Comparison of ENCODE assay signal across 14 mouse cellular contexts in genomic region chr16:77093526-77093925, GRCm38 (mm10).
DNase-seq lines count a peak whose midpoint lies in the region; ATAC-seq and TF ChIP-seq lines count a peak whose summit lies in the region.
"Had no signal": no experiment of that assay in that cellular context is flagged by ENCODE, and none has a peak within 500 bp of the region (broad histone marks: within the 10 kb centered on the region; RNA-seq: fewer than 3 reads in every experiment).

No protein-coding gene starts in this region.

- H3K4me1 ChIP-seq in heart, adult 2 months (ENCODE audit: control insufficient read depth, insufficient read depth, low read length): no peaks in the 10 kb centered on the region
- H3K4me1 ChIP-seq in heart, embryonic 10.5 days: no peaks in the 10 kb centered on the region
- H3K4me1 ChIP-seq in MEL (ENCODE audit: control insufficient read depth in 1 of 2, insufficient read depth in 2 of 2, low read length in 2 of 2): no peaks in the 10 kb centered on the region; a peak in 1 of 4 replicates
- H3K4me1 ChIP-seq in lung, embryonic 14.5 days (ENCODE audit: insufficient read depth): no peaks in the 10 kb centered on the region
- H3K4me1 ChIP-seq: heart, embryonic 13.5 days had no signal

- H3K4me2 ChIP-seq in lung, embryonic 14.5 days: no peak overlapping the region
- H3K4me2 ChIP-seq: heart, embryonic 13.5 days had no signal

- H3K79me2 ChIP-seq in heart, adult 2 months (replicated peaks; ENCODE audit: control insufficient read depth, insufficient read depth, low read length): no peaks in the 10 kb centered on the region
- H3K79me2 ChIP-seq in MEL (ENCODE audit: control insufficient read depth, insufficient read depth, low read length, poor library complexity): no peaks in the 10 kb centered on the region

- H3K9ac ChIP-seq in heart, adult 2 months (ENCODE audit: low read depth, low read length): no peak overlapping the region
- no peak overlapping the region for H3K9ac ChIP-seq in MEL (ENCODE audit: control insufficient read depth, low read depth, low read length, poor library complexity, severe bottlenecking)
- no peak overlapping the region for H3K9ac ChIP-seq in lung, embryonic 14.5 days
- H3K9ac ChIP-seq: heart, embryonic 13.5 days; liver, embryonic 14.5 days had no signal

- intact Hi-C loops in heart, adult 2 months (cut with DNase I): no loop called here

- no peaks in the 10 kb centered on the region for H3K27me3 ChIP-seq in heart, adult 2 months (ENCODE audit: control insufficient read depth, insufficient read depth, low read length)
- no peaks in the 10 kb centered on the region for H3K27me3 ChIP-seq in heart, embryonic 10.5 days (ENCODE audit: insufficient read depth, poor library complexity, severe bottlenecking)
- H3K27me3 ChIP-seq in MEL (ENCODE audit: control insufficient read depth in 1 of 2, insufficient read depth in 2 of 2, low read length in 2 of 2): no peaks in the 10 kb centered on the region
- no peaks in the 10 kb centered on the region for H3K27me3 ChIP-seq in lung, embryonic 14.5 days (ENCODE audit: insufficient read depth, low read length)
- H3K27me3 ChIP-seq: heart, embryonic 13.5 days had no signal

- TF ChIP-seq POLR2A in heart, adult 2 months (IDR thresholded peaks at IDR 0.05; ENCODE audit: insufficient read depth, low read depth, low read length): no peak
- TF ChIP-seq POLR2A in MEL (IDR thresholded peaks at IDR 0.05; ENCODE audit: control insufficient read depth in 1 of 2, insufficient read depth in 1 of 2, low read depth in 1 of 2, low read length in 2 of 2, poor library complexity in 1 of 2): no peak

- no peaks in the 10 kb centered on the region for H3K9me3 ChIP-seq in heart, embryonic 10.5 days
- H3K9me3 ChIP-seq in MEL (replicated peaks; ENCODE audit: insufficient read depth, low read length): no peaks in the 10 kb centered on the region
- H3K9me3 ChIP-seq in lung, embryonic 14.5 days (ENCODE audit: low read depth, low read length): no peaks in the 10 kb centered on the region
- H3K9me3 ChIP-seq: heart, embryonic 13.5 days had no signal

- TF ChIP-seq EP300 in heart, adult 2 months (IDR thresholded peaks at IDR 0.05; ENCODE audit: insufficient read depth, low read depth, low read length): no peak
- TF ChIP-seq EP300 in MEL (IDR thresholded peaks at IDR 0.05; ENCODE audit: low read depth in 1 of 2, low read length in 2 of 2): no peak

- TF ChIP-seq RAD21 in MEL (IDR thresholded peaks at IDR 0.05; ENCODE audit: low read depth, low read length): no peak

- DNase-seq in heart, adult 2 months: peak; percentile 25 to 28
- no peak for DNase-seq in heart, embryonic 10.5 days (ENCODE audit: low spot score)
- no peak for DNase-seq in MEL (ENCODE audit: low read depth, low spot score)
- peak; percentile 55 to 63 for DNase-seq in gastrocnemius, adult 8-10 months (ENCODE audit: low spot score in 2 of 2)
- peak; percentile 57 for DNase-seq in lung, embryonic 14.5 days
- DNase-seq in frontal cortex, postnatal 36 days (ENCODE audit: low spot score in 2 of 2): no peak
- DNase-seq in layer of hippocampus, postnatal 25 days (ENCODE audit: extremely low spot score in 1 of 2, low spot score in 1 of 2): no peak
- no peak for DNase-seq in natural killer cell, adult 2 months (ENCODE audit: low spot score in 2 of 2)
- DNase-seq: cerebellum, postnatal 14 days; thymus, postnatal 36 days had no signal

- no peak overlapping the region for H3K4me3 ChIP-seq in heart, adult 2 months
- H3K4me3 ChIP-seq in heart, embryonic 10.5 days: no peak overlapping the region
- H3K4me3 ChIP-seq in MEL (ENCODE audit: control insufficient read depth in 1 of 2, insufficient read depth in 1 of 2, low read depth in 2 of 2, low read length in 2 of 2): no peak overlapping the region
- H3K4me3 ChIP-seq in lung, embryonic 14.5 days (ENCODE audit: low read depth, low read length): no peak overlapping the region
- H3K4me3 ChIP-seq: erythroblast, embryonic 14.5 days; heart, embryonic 13.5 days had no signal

- WGBS in heart, adult 2 months: 64% methylated on average over 9 of the region's 9 CpGs
- WGBS in heart, embryonic 10.5 days: 79% methylated on average over 9 of the region's 9 CpGs
- 50% methylated on average over 9 of the region's 9 CpGs for WGBS in lung, embryonic 14.5 days

- H3K36me3 ChIP-seq in heart, adult 2 months (ENCODE audit: control insufficient read depth, insufficient read depth, low read length): peaks cover 3% of the 10 kb centered on the region
- peaks cover 28% of the 10 kb centered on the region for H3K36me3 ChIP-seq in heart, embryonic 10.5 days
- H3K36me3 ChIP-seq in MEL (ENCODE audit: control insufficient read depth in 1 of 2, insufficient read depth in 2 of 2, low read length in 2 of 2): peaks cover 4 to 6% of the 10 kb centered on the region in 2 experiments
- peaks cover 19% of the 10 kb centered on the region; the same call in 1 of the 2 replicates for H3K36me3 ChIP-seq in lung, embryonic 14.5 days (ENCODE audit: insufficient read depth)

- no peak overlapping the region for H3K27ac ChIP-seq in heart, adult 2 months
- H3K27ac ChIP-seq in heart, embryonic 10.5 days: no peak overlapping the region
- H3K27ac ChIP-seq in MEL (ENCODE audit: control insufficient read depth, low read depth, low read length): no peak overlapping the region
- H3K27ac ChIP-seq in lung, embryonic 14.5 days (ENCODE audit: low read depth): no peak overlapping the region
- H3K27ac ChIP-seq: heart, embryonic 13.5 days; liver, embryonic 14.5 days had no signal

- TF ChIP-seq CTCF in heart, adult 2 months (IDR thresholded peaks at IDR 0.05): no peak
- no peak for TF ChIP-seq CTCF in MEL (IDR thresholded peaks at IDR 0.05 in 2 of 3, conservative IDR thresholded peaks at IDR 0.05 in 1 of 3; ENCODE audit: control insufficient read depth in 1 of 3, insufficient read depth in 1 of 3, low read depth in 2 of 3, low read length in 3 of 3, poor library complexity in 1 of 3, severe bottlenecking in 1 of 3)
- TF ChIP-seq CTCF in lung, embryonic 14.5 days (IDR thresholded peaks at IDR 0.05; ENCODE audit: low read depth): no peak

- peak; percentile 88 for ATAC-seq in lung, embryonic 14.5 days (ENCODE audit: insufficient read depth)
- ATAC-seq: midbrain, embryonic 16.5 days had no signal

TF ChIP-seq in MEL, 35 proteins besides CTCF, POLR2A, EP300 and RAD21:
- no peak for TF ChIP-seq HCFC1 (IDR thresholded peaks at IDR 0.05; ENCODE audit: low read depth, low read length)
- TF ChIP-seq ZMIZ1 (IDR thresholded peaks at IDR 0.05; ENCODE audit: low read depth, low read length): no peak
- TF ChIP-seq CHD2 (IDR thresholded peaks at IDR 0.05; ENCODE audit: low read length): no peak
- peak; percentile 80 for TF ChIP-seq USF1 (IDR thresholded peaks at IDR 0.05; ENCODE audit: low read depth, low read length)
- no peak for TF ChIP-seq POLR2AphosphoS2 (IDR thresholded peaks at IDR 0.05; ENCODE audit: low read length)
- TF ChIP-seq TAL1 (IDR thresholded peaks at IDR 0.05; ENCODE audit: low read length): no peak
- no peak for TF ChIP-seq BHLHE40 (IDR thresholded peaks at IDR 0.05; ENCODE audit: borderline replicate concordance, low read depth, low read length)
- TF ChIP-seq CHD1 (IDR thresholded peaks at IDR 0.05; ENCODE audit: low read depth, low read length): no peak
- no peak for TF ChIP-seq MYC (IDR thresholded peaks at IDR 0.05; ENCODE audit: low read depth, low read length)
- no peak for TF ChIP-seq UBTF (IDR thresholded peaks at IDR 0.05; ENCODE audit: borderline replicate concordance, insufficient read depth, low read depth, low read length)
- TF ChIP-seq E2F4 (IDR thresholded peaks at IDR 0.05; ENCODE audit: borderline replicate concordance, low read depth, low read length): no peak
- TF ChIP-seq MYB (IDR thresholded peaks at IDR 0.05; ENCODE audit: low read depth, low read length): no peak
- no peak for TF ChIP-seq KAT2A (conservative IDR thresholded peaks at IDR 0.05; ENCODE audit: low read depth, low read length)
- TF ChIP-seq USF2 (IDR thresholded peaks at IDR 0.05; ENCODE audit: borderline replicate concordance in 1 of 2, insufficient read depth in 1 of 2, low read depth in 1 of 2, low read length in 2 of 2): 0 out of 4 replicates have a peak, but pooled peaks of 1 of the 2 experiments have one; percentile 35
- TF ChIP-seq ELF1 (IDR thresholded peaks at IDR 0.05; ENCODE audit: low read depth, low read length): no peak

Comparison
In these comparisons a context has a peak if more than half of its experiments do, and no peak if none do; other contexts are left out.
1. DNase-seq: peak in heart, adult 2 months (2 of 2), gastrocnemius, adult 8-10 months (2 of 2) and lung, embryonic 14.5 days (single experiment); none in heart, embryonic 10.5 days (single experiment), MEL (single experiment), frontal cortex, postnatal 36 days (0 of 2), layer of hippocampus, postnatal 25 days (0 of 2) and natural killer cell, adult 2 months (0 of 2).